Mouse (Mus musculus) subcutaneous adipose tissue, adult 2 months (tissue): ENCODE measurements around the gene Gm6882. TPM values are rescaled to one million over a fixed set of nuclear protein-coding genes. Genes with fewer than 3 reads are reported as not detected.

ENCODE experiments used
- polyA plus RNA-seq: library from polyadenylated mRNA; depleted of rRNA; stranded (reverse); fragments of >200 nt; gene quantifications from 2 replicates; pipeline ENCODE4 v1.2.3, GENCODE M21; 2012; ENCODE audit warnings: low replicate concordance; rRNA removed

Gene Gm6882
- polyA plus RNA-seq = not detected in 2 replicates

GRCm38 (mm10) chr7:21432645-21433044 is at the start of gene Gm6882:
Gene Gm6882, minus strand, starts transcription at chr7:21432745.

Other genes with a start within 250 kb of the Gm6882 start
- not detected in 2 replicates for gene Gm5157, start 242.3 kb downstream of the Gm6882 start, polyA plus RNA-seq
- not detected in 2 replicates for gene Vmn1r124, start 172.1 kb downstream of the Gm6882 start, polyA plus RNA-seq
- not detected in 2 replicates for gene Vmn1r125, start 160.6 kb downstream of the Gm6882 start, polyA plus RNA-seq
- not detected in 2 replicates for gene Vmn1r126, start 131.3 kb downstream of the Gm6882 start, polyA plus RNA-seq
- not detected in 2 replicates for gene Vmn1r127, start 112.9 kb downstream of the Gm6882 start, polyA plus RNA-seq
- gene Vmn1r128, start 83.4 kb downstream of the Gm6882 start, polyA plus RNA-seq = not detected in 2 replicates
- gene Vmn1r129, start 71.5 kb downstream of the Gm6882 start, polyA plus RNA-seq = not detected in 2 replicates
- not detected in 2 replicates for gene Vmn1r130, start 79.0 kb upstream of the Gm6882 start, polyA plus RNA-seq
- not detected in 2 replicates for gene Vmn1r131, start 113.3 kb upstream of the Gm6882 start, polyA plus RNA-seq
- not detected in 2 replicates for gene Vmn1r132, start 181.3 kb upstream of the Gm6882 start, polyA plus RNA-seq